Mouse (Mus musculus): Measurements from ENCODE around the gene Ube2a. TPM values are rescaled to one million over a fixed set of nuclear protein-coding genes. Genes with fewer than 3 reads are reported as not detected.
A peak's percentile ranks its signal among the peaks of the same experiment; 100 is the strongest.
"Not testable (repeated sequence)": the region's sequence is repeated elsewhere in the genome, so short reads cannot be mapped to it uniquely, and the experiment has no call there.

The Ube2a gene
- polyA plus RNA-seq, 1 experiment = 44.7 TPM

DNA sequence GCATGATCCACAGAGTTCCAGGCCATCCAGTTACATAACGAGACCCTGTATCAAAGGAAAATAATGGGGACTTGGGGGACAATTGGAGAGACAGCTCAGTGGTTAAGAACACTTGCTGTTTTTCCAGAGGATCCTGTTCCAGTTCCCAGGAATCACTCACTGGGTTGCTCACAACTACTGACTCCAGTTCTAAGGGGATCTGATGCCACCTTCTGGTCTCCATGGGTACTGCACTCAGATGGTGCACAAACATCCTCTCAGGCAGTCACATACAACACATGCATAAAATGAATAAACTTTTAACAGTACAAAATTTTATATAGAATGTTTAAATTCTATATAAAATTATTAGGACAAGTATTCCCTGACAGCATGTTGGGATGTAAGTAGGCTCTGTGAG is 11.0 kb downstream of the Ube2a start:
- TF ChIP-seq POLR2A (IDR thresholded peaks at IDR 0.05; ENCODE audit: extremely low read depth, insufficient read depth, low read length) (no peak), CTCF (IDR thresholded peaks at IDR 0.05; ENCODE audit: extremely low read depth, insufficient read depth, low read length) (0 out of 2 replicates have a peak, but pooled peaks have one; percentile 8)
- H3K4me1 ChIP-seq (ENCODE audit: control insufficient read depth, insufficient read depth, low read length) = no peaks in the 10 kb centered on the region

DNA sequence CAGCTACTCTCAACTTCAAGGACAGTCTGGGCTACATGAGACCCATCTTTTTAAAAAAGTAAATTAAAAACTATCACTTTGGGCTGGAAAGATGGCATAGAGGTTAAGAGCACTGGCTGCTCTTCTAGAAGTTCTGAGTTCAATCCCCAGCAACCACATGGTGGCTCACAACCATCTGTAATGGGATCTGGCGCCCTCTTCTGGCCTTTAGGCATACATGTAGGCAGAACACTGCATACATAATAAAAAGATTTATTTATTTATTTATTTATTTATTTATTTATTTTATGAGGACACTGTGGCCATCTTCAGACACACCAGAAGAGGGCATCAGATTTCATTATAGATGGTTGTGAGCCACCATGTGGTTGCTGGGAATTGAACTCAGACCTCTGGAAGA is 25.2 kb downstream of the Ube2a start:
- not testable (repeated sequence) for H3K27ac ChIP-seq (ENCODE audit: insufficient read depth, low read length); H3K4me1 ChIP-seq (ENCODE audit: control insufficient read depth, insufficient read depth, low read length); H3K4me3 ChIP-seq (ENCODE audit: insufficient read depth, low read length)

More for the DNA sequence above, 11.0 kb downstream of the Ube2a start:
- Histone ChIP-seq H3K27ac (ENCODE audit: insufficient read depth, low read length) (no peak overlapping the region), H3K4me3 (ENCODE audit: insufficient read depth, low read length) (no peak overlapping the region)

DNA sequence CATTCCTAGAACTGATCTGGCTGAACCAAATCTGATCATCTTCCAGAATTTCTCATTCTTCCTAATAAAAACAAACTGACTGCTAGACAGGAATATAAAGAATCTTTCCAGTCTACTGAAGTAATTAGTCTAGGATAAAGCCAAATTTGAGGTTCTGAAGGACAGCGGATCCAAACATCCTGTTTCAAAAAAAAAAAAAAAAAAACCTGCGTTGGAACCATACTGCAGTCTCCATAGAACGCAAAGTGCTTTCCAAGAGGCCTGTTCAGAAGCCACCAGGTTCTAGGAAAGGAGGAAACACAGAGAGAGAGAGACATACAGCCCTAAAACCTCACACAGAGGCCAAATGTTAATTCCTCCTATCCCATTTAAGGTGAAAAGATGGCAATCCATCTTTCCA is 28.0 kb downstream of the Ube2a start:
- Histone ChIP-seq H3K27ac (ENCODE audit: insufficient read depth, low read length) (peak overlapping the region; percentile 49; the same call in 1 of the 2 replicates), H3K4me3 (ENCODE audit: insufficient read depth, low read length) (peak overlapping the region; percentile 91), H3K4me1 (ENCODE audit: control insufficient read depth, insufficient read depth, low read length) (no peaks in the 10 kb centered on the region)
- TF ChIP-seq CTCF (IDR thresholded peaks at IDR 0.05; ENCODE audit: extremely low read depth, insufficient read depth, low read length) (no peak), POLR2A (IDR thresholded peaks at IDR 0.05; ENCODE audit: extremely low read depth, insufficient read depth, low read length) (no peak)

GRCm38 (mm10) chrX:36902321-36903114 is 28.8 kb downstream of the Ube2a start, which contains the start of gene Nkrf:
Gene Nkrf (minus strand): TSS chrX:36902899.
- H3K27ac ChIP-seq (ENCODE audit: insufficient read depth, low read length) = peak within 1 kb of the TSS; percentile 49
- TF ChIP-seq POLR2A (IDR thresholded peaks at IDR 0.05; ENCODE audit: extremely low read depth, insufficient read depth, low read length) (peak; percentile 63; the same call in 1 of the 2 replicates), CTCF (IDR thresholded peaks at IDR 0.05; ENCODE audit: extremely low read depth, insufficient read depth, low read length) (no peak)
- peak within 1 kb of the TSS; percentile 91 for H3K4me3 ChIP-seq (ENCODE audit: insufficient read depth, low read length)
- no peaks in the 10 kb centered on the region for H3K4me1 ChIP-seq (ENCODE audit: control insufficient read depth, insufficient read depth, low read length)

DNA sequence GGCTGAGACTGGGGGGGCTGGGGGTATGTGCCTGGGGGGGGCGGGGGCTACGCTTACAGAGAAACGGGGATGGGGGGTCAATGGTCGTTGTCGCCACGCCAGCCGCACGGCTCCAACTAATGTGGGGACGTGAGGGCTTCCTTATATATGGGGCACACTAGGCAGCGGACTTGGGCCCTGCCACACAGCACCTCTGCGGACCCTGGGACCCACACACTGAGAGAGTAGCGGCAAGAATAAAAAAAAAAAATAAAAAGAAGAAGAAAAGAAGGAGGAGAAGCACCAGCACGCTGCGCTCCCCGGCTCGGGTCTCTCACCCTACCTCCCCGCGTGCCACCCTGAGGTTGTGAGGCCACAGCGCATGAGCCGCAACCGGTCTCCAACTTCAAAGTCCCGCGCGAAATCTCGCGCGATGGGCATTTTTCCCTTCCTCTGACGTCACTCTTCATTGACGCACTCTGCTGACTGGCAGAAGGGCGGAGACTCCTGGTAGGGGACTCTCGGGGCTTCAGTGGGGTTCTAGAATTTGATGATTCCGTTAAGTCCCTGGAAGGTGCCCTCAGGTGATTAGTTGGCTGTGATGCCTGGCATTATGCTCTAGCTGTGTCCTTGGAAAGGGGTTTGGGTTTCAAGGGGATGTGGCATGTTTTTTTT is 29.5 kb downstream of the Ube2a start:
- TF ChIP-seq CTCF (IDR thresholded peaks at IDR 0.05; ENCODE audit: extremely low read depth, insufficient read depth, low read length) (no peak), POLR2A (IDR thresholded peaks at IDR 0.05; ENCODE audit: extremely low read depth, insufficient read depth, low read length) (peak; percentile 82)
- Histone ChIP-seq H3K4me3 (ENCODE audit: insufficient read depth, low read length) (peak overlapping the region; percentile 91), H3K4me1 (ENCODE audit: control insufficient read depth, insufficient read depth, low read length) (no peaks in the 10 kb centered on the region), H3K27ac (ENCODE audit: insufficient read depth, low read length) (no peak overlapping the region)

- Histone ChIP-seq H3K4me3 (ENCODE audit: insufficient read depth, low read length) (no peak overlapping the region), H3K4me1 (ENCODE audit: control insufficient read depth, insufficient read depth, low read length) (no peaks in the 10 kb centered on the region), H3K27ac (ENCODE audit: insufficient read depth, low read length) (no peak overlapping the region)
- TF ChIP-seq POLR2A (IDR thresholded peaks at IDR 0.05; ENCODE audit: extremely low read depth, insufficient read depth, low read length) (no peak), CTCF (IDR thresholded peaks at IDR 0.05; ENCODE audit: extremely low read depth, insufficient read depth, low read length) (0 out of 2 replicates have a peak, but pooled peaks have one; percentile 9)
These were observed 32.8 kb downstream of the Ube2a start for GRCm38 (mm10) chrX:36906539-36906938.

DNA sequence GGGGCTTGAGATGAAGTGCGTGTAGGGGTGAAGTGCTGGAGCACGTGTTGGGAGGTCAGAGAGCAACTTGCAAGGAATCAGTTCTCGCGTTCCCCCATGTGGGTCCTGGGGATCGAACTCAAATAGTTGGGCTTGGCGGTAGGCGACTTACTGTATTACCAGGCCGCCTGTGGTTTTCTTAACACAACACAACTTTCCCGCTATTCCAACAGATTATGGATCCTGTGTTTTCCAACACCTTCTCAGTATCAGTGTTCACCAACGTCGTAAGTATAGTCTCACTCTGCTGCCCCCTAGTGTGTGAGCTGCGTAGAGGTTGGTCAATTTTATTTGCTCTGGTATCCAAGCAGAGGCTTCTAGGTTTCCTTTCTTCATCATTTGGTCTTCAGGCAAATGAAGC is 37.6 kb downstream of the Ube2a start:
- TF ChIP-seq CTCF (IDR thresholded peaks at IDR 0.05; ENCODE audit: extremely low read depth, insufficient read depth, low read length) = peak; percentile 53
- no peak for TF ChIP-seq POLR2A (IDR thresholded peaks at IDR 0.05; ENCODE audit: extremely low read depth, insufficient read depth, low read length)
- H3K4me3 ChIP-seq (ENCODE audit: insufficient read depth, low read length) = no peak overlapping the region
- no peak overlapping the region for H3K27ac ChIP-seq (ENCODE audit: insufficient read depth, low read length)
- no peaks in the 10 kb centered on the region for H3K4me1 ChIP-seq (ENCODE audit: control insufficient read depth, insufficient read depth, low read length)

GRCm38 (mm10) chrX:36917749-36918148 is 44.0 kb downstream of the Ube2a start:
- TF ChIP-seq CTCF (IDR thresholded peaks at IDR 0.05; ENCODE audit: extremely low read depth, insufficient read depth, low read length) = no peak
- no peak for TF ChIP-seq POLR2A (IDR thresholded peaks at IDR 0.05; ENCODE audit: extremely low read depth, insufficient read depth, low read length)
- no peak overlapping the region for H3K27ac ChIP-seq (ENCODE audit: insufficient read depth, low read length)
- no peaks in the 10 kb centered on the region for H3K4me1 ChIP-seq (ENCODE audit: control insufficient read depth, insufficient read depth, low read length)
- H3K4me3 ChIP-seq (ENCODE audit: insufficient read depth, low read length) = no peak overlapping the region

GRCm38 (mm10) chrX:36921346-36921745 is 47.6 kb downstream of the Ube2a start:
- no peak overlapping the region for H3K4me3 ChIP-seq (ENCODE audit: insufficient read depth, low read length)
- no peak for TF ChIP-seq CTCF (IDR thresholded peaks at IDR 0.05; ENCODE audit: extremely low read depth, insufficient read depth, low read length)
- TF ChIP-seq POLR2A (IDR thresholded peaks at IDR 0.05; ENCODE audit: extremely low read depth, insufficient read depth, low read length) = no peak

GRCm38 (mm10) chrX:36928791-36929190 is 55.1 kb downstream of the Ube2a start:
- Histone ChIP-seq H3K27ac (ENCODE audit: insufficient read depth, low read length) (no peak overlapping the region), H3K4me3 (ENCODE audit: insufficient read depth, low read length) (no peak overlapping the region), H3K4me1 (ENCODE audit: control insufficient read depth, insufficient read depth, low read length) (peaks cover 2% of the 10 kb centered on the region; the same call in 1 of the 2 replicates)
- TF ChIP-seq CTCF (IDR thresholded peaks at IDR 0.05; ENCODE audit: extremely low read depth, insufficient read depth, low read length) (no peak), POLR2A (IDR thresholded peaks at IDR 0.05; ENCODE audit: extremely low read depth, insufficient read depth, low read length) (no peak)

More at GRCm38 (mm10) chrX:36921346-36921745, 47.6 kb downstream of the Ube2a start:
- no peak overlapping the region for H3K27ac ChIP-seq (ENCODE audit: insufficient read depth, low read length)
- H3K4me1 ChIP-seq (ENCODE audit: control insufficient read depth, insufficient read depth, low read length) = no peaks in the 10 kb centered on the region
